Mouse (Mus musculus) activated CD4-positive, CD25-positive, alpha-beta regulatory T cell, adult 4 months (primary cell): ENCODE results near the gene Dtd2. TPM values are rescaled to one million over a fixed set of nuclear protein-coding genes. Genes with fewer than 3 reads are reported as not detected.

Experiments used
- ATAC-seq: one replicate; pipeline ENCODE4 v1.8.0; 2017
- polyA plus RNA-seq, 2 experiments: library from polyadenylated mRNA; unstranded; fragments of 100-300 nt; shearing (Covaris generic); gene quantifications; one replicate each; pipeline ENCODE4 v1.2.1; 2017

Dtd2 gene
- polyA plus RNA-seq, 2 experiments from 2014 or later = 12.8 to 17.3 TPM

DNA sequence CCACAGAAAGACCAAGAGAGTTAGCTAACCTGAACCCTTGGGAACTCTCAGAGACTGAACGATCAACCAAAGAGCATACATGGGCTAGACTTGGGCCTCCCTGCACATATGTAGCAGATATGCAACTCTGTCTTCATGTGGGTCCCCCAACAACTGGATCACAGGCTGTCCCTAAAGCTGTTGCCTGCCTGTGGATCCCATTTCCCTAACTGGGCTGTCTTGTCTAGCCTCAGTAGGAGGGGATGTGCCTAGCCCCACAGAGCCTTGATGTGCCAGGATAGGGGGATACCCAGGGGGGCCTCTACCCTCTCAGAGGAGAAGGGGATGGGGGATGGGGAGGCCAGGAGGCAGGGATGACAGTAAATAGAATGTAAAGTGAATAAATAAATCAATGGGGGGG is 22.7 kb downstream of the Dtd2 start:
- ATAC-seq = no peak

DNA sequence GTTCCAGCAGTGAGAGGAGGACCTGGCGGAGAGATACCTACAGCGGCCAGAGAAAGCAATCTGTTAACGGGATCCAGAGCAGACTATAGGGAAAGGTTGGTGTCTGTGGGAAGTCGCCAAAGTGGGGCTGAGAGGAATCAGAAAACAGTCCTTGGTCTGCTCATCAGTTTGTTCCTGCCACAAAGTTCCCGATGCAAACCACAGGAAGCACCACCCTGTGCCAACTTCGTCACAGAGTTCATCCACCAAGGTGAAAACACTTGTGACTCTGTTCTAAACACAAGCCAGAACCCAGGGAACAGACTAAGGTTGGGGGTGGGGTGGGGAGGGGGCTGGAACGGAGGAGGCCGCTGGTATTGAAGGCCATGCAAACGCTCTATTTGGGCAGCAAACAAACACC is 29.8 kb downstream of the Dtd2 start:
- ATAC-seq = no peak

DNA sequence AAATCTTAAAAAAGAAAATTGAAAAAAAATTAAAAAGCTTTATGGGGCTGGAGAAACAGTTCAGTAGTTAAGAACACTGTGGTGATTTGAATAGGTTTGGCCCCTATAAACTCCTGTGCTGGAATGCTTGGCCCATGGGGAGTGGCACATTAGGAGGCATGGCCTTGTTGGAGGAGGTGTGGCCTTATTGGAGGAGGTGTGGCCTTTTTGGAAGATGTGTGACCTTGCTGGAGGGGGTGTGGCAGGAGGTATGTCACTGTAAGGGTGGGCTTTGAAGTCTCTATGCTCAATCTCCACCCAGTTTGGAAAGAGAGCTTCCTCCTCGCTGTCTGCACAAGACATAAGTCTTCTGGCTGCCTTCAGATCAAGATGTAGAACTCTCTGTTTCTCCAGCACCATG is 31.9 kb downstream of the Dtd2 start:
- no peak for ATAC-seq

DNA sequence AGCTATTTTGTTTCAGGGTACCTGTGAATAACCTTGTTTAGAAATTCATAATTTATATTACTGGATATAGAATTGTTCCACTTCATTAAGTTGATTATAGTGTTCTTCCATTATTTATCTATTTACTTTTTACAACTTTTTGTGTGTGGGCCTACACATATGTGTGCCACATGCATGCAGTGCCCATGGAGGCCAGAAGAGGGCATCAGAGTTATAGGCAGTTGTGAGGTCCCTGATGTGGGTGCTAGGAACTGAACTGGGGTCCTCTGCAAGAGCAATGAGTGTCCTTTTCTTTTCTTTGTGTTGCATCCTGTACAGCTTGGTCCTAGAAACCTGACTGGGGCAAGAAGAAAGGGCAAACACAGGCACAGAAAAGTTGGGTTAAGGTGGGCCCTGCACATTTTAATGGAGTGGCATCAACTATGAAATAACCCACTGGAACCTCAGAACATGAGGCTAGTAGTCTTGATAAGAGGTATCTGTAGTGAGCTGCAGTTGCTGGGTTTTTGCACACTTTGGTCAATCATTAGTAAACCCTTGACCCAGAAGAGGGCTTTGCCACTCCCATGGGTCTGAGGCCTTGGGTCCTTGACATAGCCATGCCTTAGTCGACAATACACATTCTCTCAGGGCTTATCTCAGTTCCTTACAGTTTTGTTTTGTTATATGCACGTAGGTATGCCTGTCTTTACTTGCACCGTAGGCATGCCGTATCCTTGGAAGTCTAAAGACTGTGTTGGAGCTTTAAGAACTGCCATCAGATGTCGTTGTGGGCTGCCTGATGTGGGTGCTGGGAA is 33.8 kb downstream of the Dtd2 start:
- ATAC-seq = no peak

DNA sequence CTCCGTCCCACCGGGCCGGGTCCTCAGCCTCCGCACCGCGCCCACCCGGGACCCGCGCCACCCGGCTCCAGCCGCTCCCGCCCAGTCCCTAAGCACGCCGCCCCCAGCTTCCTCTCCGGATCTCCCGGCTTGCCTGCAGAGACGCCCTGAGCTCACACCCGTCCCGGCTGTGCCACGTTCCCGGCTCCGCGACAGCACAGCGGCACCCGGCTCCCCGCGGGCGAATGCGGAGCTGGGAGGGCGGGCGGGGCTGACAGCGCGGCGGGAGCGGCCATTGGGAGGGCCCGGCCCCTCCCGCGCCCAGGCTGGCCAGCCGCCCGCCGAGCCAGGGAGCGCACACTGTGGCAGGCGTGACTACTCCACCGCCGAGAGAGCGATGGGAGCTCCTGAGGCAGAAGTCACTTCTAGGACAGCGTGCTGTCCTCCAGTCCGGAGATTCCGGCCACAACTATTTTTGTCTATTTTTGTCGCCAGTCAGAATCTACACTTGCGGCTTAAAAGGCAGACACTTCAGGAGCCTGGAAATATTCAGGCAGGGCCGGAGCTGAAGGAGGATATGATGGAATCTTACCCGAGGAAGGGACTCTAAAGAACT is 35.1 kb downstream of the Dtd2 start, which contains the start of gene Heatr5a:
Gene Heatr5a (minus strand): TSS at position 252 of the 595 bp plus-strand sequence.
- ATAC-seq = peak; percentile 89

DNA sequence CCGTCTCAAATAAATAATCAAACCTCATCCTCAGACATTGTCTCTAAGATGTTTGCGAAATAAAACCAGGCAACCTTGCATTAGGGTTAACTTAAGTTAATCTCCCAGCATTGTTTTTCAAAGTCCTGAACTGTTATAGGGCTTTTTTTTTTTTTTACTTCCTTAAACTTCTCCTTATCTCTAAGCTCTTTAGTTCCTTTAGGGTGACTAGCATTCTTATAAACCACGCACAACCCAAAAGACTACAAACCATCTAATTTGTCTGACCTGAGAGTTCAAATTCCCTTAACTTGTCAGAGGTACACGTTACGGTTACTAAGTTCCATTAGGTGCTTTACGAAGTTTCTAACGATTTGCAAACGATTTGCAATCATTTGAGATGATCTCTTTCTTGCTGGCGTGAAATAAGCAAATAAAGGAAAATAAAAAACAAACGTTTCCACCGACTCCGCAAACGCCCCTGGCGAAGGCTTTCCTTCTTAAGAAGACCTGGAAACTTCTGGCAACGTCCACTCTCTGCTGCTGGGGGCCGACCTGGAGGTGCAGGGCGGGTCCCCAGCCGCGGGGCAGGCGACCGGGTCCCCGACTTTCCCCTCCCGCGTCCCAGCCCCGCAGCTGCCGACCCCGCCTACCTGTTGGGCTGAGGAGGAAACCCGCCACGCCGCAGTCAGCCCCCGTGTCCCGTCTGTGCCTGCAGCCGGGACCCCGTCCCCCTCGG is 35.8 kb downstream of the Dtd2 start:
- peak; percentile 27 for ATAC-seq

DNA sequence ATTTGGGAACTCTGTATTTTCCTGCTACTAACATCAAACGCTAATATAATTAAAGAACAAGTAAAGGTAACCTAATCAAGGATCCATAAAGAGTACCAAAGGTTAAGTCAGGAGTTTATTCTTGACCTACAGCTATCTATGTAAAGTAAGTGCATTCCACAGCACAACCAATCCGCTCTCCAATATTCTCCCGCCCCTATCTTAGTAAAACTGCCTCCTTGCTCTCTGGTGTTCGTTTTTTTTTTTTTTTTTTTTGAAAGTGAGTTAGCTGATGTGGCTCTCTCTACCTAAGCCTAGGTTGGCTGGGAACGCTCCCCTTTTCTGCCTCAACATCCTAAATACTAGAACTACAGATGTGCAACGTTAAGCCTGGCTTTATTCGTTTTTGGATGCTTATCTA is 36.4 kb downstream of the Dtd2 start:
- no peak for ATAC-seq

DNA sequence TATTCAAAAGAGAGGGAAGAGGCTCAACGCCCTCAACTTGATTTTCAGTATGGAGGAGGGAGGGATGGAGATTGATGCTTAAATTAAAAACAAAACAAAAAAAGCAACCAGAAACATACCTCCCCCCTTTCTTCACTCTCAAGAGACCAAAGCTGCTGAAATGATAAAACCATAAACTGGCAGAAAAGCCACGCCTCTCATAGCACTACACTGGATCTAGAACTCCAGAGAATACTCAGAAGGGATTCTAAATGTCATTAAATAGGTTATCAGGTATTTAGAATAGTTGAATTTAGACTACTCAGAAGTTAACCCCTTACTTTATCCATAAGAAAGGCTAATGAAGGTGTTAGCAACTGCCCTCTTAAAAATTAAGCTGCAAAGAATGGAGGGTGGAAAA is 37.2 kb downstream of the Dtd2 start:
- no peak for ATAC-seq

DNA sequence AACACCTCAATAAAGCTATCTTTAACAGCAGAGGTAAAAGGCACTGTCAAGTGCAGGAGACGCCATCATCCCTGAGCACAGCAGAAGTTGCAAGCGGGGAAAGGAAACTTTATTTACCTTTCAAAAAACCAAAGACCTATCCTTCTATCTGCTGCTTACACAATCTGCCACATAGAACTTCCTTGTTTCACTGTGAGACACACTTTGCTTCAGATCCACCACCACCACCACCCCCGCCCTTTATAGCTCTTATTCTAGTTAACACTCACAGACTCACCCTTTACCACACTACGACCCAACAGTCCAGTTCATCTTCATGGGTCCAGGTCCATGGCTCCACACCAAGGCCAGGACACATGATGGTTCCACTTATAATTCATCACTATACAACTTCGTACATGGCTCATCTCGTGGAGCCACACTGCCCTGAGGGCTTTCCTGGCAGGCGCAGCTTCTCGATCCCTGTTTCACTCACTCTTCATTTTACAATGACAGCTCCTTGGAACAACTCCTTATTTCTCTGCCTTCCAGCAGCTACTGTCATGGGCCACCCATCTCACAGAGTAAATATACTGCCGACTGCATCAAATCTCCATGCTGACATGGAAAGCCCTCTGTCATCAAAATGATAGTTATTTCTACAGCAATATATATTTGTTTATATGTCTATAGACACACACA is 38.2 kb downstream of the Dtd2 start:
- ATAC-seq = no peak

DNA sequence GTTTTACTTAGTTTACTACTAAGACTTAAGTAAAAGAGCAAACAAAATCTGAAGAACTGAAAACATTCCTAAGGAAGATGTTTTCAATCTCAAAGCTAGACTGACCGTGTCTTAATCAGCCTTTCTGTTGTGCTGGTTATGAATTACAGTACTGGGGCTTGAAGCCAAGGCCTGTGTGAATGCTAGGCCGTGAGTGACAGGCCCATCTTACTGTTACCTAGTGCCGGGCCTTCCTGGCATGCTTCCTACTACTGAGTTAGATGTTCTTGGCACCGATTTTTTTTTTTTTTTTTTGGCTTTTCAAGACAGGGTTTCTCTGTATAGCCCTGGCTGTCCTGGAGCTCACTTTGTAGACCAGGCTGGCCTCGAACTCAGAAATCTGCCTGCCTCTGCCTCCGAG is 48.7 kb downstream of the Dtd2 start:
- ATAC-seq = no peak

DNA sequence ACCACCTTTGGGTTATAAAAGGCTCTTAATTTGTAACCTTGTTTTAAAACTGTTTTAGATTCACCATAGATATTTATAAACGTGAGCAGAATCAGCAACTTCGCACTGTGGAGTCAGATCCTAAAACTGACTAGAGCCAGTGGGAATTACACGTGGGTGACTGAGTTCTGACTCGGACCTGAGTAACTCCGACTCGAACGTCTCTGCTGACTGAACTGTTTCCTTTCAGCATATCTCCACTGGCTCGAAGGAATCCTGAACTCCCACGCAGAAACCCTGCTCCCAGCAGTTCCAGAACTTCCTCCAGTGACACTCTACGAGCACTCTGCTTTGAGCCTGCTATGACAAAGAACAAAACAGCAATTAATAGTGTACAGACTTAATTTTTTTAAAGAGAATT is 54.0 kb downstream of the Dtd2 start:
- ATAC-seq = no peak

DNA sequence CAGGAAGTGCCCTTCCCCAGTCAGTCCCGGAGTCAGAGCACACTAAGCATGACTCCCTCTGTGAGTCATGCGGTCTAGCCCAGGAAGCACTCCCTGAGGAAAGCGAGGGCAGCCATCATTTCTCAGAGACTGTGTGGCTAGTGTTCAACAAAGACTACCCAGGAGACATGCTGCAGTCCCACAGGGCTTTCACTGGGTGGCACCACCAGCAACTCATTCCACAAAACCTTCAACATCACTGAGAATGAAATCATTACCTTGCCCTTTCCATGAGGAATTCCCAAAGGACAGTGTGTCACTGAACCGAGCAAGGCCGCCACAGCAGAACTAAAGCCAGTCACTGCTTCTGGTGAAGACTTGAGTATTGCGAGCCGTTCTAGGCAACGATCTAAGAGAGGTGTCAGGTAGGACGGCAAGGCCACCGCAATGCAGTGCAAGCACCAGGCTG is 58.8 kb downstream of the Dtd2 start:
- no peak for ATAC-seq

DNA sequence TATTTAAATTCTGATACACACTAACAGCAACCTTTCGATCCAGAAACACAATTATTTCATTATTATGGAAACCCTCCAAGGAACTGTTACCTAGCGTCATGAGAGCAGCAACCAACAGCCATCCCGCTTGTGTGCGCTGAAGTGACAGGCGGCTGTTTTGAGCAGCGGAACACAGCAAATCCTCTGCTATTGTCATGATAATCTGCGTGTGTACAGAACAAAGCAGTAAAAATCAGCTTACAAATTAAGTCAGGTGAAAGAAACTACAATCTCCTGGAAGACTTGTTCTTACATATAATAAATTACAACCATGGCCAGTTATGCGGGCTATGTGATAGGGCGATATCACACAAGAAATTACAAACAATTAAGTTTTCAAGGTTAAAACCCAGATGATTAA is 61.0 kb downstream of the Dtd2 start:
- no peak for ATAC-seq

DNA sequence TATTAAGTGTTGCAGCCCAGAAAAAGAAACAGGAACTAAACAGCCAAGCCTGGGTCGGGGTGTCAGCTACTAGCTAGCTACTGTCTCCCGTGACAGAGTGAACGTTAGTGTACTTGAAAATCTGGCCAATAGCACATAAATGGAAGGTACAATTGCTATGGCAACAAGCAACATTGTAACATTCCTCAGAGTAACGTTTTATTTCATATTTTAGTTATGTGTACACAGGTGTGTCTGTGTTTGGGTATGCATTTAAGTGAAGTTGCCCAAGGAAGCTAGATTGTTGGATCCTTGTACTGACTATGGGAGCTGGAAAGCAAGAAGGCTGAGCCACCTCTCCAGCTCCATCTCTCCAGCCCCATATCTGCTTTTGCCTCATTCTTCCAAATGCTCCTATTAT is 66.5 kb downstream of the Dtd2 start:
- no peak for ATAC-seq

Other genes with a start within 250 kb of the Dtd2 start
- 10 to 100 TPM; 58.5 to 73.1 TPM for gene Hectd1, start 177.0 kb downstream of the Dtd2 start, polyA plus RNA-seq
- gene Heatr5a, start 35.2 kb downstream of the Dtd2 start, polyA plus RNA-seq = 10 to 100 TPM in 1 of 2 experiments, 1 to 10 TPM in 1; 7.5 to 12.2 TPM
- gene Gpr33, start 21.6 kb upstream of the Dtd2 start, polyA plus RNA-seq = not detected
- gene Nubpl, start 91.2 kb upstream of the Dtd2 start, polyA plus RNA-seq = 1 to 10 TPM; 3.9 to 4.4 TPM